Mouse (Mus musculus) kidney, postnatal 0 days (tissue): ENCODE measurements around the gene Tmem184c. TPM values are rescaled to one million over a fixed set of nuclear protein-coding genes. Genes with fewer than 3 reads are reported as not detected.

Experiments
- ATAC-seq: fragments of 200-750 bp; cut with Nextera tagmentation; replicated peaks from 2 replicates; pipeline ENCODE4 v1.8.0; 2017; ENCODE audit warnings: low read depth, moderate number of reproducible peaks, moderate TSS enrichment, moderate library complexity; ENCODE audit not compliant: low FRiP score
- DNase-seq: peaks from one replicate; pipeline ENCODE4 v3.0.0-alpha.2; 2016; ENCODE audit warnings: low spot score
- H3K27ac ChIP-seq: fragments of 300-500 bp; sonication (generic); 2 replicates; pipeline ENCODE4 v1.5.1; 2014; ENCODE audit warnings: mild to moderate bottlenecking
- H3K27me3 ChIP-seq: fragments of 300-500 bp; sonication (generic); 2 replicates; pipeline ENCODE4 v1.6.1; 2014; ENCODE audit warnings: low read length, mixed read lengths; ENCODE audit not compliant: insufficient read depth
- H3K36me3 ChIP-seq: fragments of 300-500 bp; sonication (generic); 2 replicates; pipeline ENCODE4 v1.6.1; 2014; ENCODE audit warnings: low read length, mixed read lengths; ENCODE audit not compliant: insufficient read depth
- H3K4me1 ChIP-seq: fragments of 300-500 bp; sonication (generic); replicated peaks from 2 replicates; pipeline ENCODE4 v1.6.1; 2014; ENCODE audit warnings: antibody characterized with exemption, low read length, mixed read lengths; ENCODE audit not compliant: insufficient read depth
- H3K4me2 ChIP-seq: fragments of 300-500 bp; sonication (generic); 2 replicates; pipeline ENCODE4 v1.6.1; 2014; ENCODE audit warnings: mild to moderate bottlenecking, low read length, moderate library complexity, mixed read lengths
- H3K4me3 ChIP-seq: fragments of 300-500 bp; sonication (generic); replicated peaks from 2 replicates; pipeline ENCODE4 v1.5.1; 2014; ENCODE audit warnings: low read depth, low read length
- H3K9ac ChIP-seq: fragments of 300-500 bp; sonication (generic); 2 replicates; pipeline ENCODE4 v1.6.1; 2014; ENCODE audit warnings: low read depth, low read length
- H3K9me3 ChIP-seq: fragments of 300-500 bp; sonication (generic); replicated peaks from 2 replicates; pipeline ENCODE4 v1.6.1; 2016; ENCODE audit warnings: low read length, inconsistent platforms, mixed read lengths
- CTCF ChIP-seq: IDR thresholded peaks from 2 replicates; pipeline ENCODE4 v1.5.1; 2016; ENCODE audit warnings: antibody characterized with exemption, low read depth, mild to moderate bottlenecking, moderate library complexity
- WGBS: fragments of 180-500 bp; shearing (Covaris S2); extraction: QIAGEN DNeasy Blood & Tissue Kit; methylation state at CpG from one replicate; pipeline ENCODE4 v1.1.7; 2014; 5-methylcytosine and 5-hydroxymethylcytosine counted together
- polyA plus RNA-seq: library from polyadenylated mRNA; unstranded; fragments of >200 nt; fragmentation: Nextera tagmentation; extraction: Ambion mirVana; gene quantifications from 2 replicates; pipeline ENCODE4 v1.2.1, GENCODE M21; 2015

Gene Tmem184c
- polyA plus RNA-seq, 1 experiment from 2014 or later: 38.1 TPM

DNA sequence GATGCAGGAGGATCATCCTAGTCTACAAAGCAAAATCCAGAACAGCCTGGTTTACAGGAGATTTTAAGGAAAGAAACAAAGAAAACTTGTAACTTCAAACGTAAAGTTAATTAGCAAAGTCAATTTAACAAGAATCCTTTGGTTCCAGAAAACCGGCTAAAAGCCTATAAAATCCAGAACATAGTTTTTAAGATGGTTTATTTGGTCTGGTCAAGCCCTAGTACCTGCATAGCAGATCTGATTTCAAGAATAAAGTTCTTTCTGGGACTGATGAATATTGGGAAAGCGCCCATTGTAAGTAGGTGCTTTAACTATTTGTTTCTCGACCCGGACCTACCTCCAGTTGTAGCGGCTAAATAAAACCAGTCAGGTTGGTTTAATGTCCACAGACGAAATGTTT lies 877 bp downstream of the Tmem184c start:
- no peak for TF ChIP-seq CTCF
- Histone ChIP-seq H3K36me3 (peaks cover 9% of the 10 kb centered on the region; the same call in 1 of the 2 replicates), H3K9me3 (no peaks in the 10 kb centered on the region), H3K27ac (no peak overlapping the region), H3K4me2 (peak overlapping the region; percentile 72), H3K27me3 (no peaks in the 10 kb centered on the region), H3K9ac (no peak overlapping the region), H3K4me3 (peak overlapping the region; percentile 65), H3K4me1 (no peaks in the 10 kb centered on the region; the same call in 1 of the 2 replicates)
- DNase-seq (no peak), ATAC-seq (no peak)
- 10% methylated on average over 7 of the region's 7 CpGs for WGBS

DNA sequence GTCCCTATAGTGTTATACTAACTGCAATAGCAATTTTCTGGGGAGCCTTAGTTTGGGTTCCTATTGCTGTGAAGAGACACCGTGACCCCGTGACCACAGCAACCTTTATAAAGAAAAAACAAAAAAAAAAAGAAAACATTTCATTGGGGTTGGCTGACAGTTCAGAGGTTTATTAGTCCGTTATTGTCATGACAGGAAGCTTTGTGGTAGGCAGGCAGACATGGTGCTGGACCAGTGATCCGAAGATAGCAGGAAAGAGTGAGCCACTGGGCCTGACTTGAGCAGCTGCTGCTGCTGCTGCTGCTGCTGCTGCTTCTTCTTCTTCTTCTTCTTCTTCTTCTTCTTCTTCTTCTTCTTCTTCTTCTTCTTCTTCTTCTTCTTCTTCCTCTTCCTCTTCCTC lies 26.3 kb downstream of the Tmem184c start:
- 73% methylated on average over 4 of the region's 4 CpGs for WGBS
- H3K27ac ChIP-seq: no peak overlapping the region

DNA sequence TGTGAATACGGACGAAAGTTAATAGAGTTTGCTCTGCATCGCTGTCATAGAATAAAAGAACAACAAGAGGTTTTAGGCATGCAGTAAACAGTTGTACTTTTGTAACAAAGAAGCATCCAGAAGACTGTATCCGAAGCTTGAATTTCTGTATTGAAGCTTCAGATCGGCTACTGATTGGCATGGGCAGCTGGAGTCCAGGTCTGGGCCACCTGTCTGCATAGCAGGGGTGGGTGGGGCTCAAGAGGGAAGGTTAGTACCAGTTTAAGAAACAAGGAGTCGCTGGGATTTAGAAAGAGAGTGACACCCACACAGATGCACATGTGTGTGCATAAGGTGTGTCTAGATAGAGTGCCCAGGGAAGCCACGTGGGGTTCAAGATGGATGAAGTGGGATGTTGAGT lies 32.8 kb downstream of the Tmem184c start:
- 90% methylated on average over 7 of the region's 7 CpGs for WGBS
- no peaks in the 10 kb centered on the region for H3K27me3 ChIP-seq
- H3K9me3 ChIP-seq: no peaks in the 10 kb centered on the region
- no peak overlapping the region for H3K4me3 ChIP-seq
- peaks cover 16% of the 10 kb centered on the region for H3K36me3 ChIP-seq
- no peak overlapping the region for H3K9ac ChIP-seq
- ATAC-seq (no peak), DNase-seq (no peak)
- no peaks in the 10 kb centered on the region for H3K4me1 ChIP-seq
- TF ChIP-seq CTCF: no peak
- no peak overlapping the region for H3K27ac ChIP-seq
- no peak overlapping the region for H3K4me2 ChIP-seq

More for the DNA sequence above, 26.3 kb downstream of the Tmem184c start:
- peaks cover 10% of the 10 kb centered on the region; the same call in 1 of the 2 replicates for H3K36me3 ChIP-seq
- H3K4me3 ChIP-seq: no peak overlapping the region
- H3K9me3 ChIP-seq: no peaks in the 10 kb centered on the region
- no peak overlapping the region for H3K4me2 ChIP-seq
- TF ChIP-seq CTCF: no peak
- ATAC-seq (no peak), DNase-seq (no peak)
- H3K27me3 ChIP-seq: no peaks in the 10 kb centered on the region
- no peaks in the 10 kb centered on the region for H3K4me1 ChIP-seq
- no peak overlapping the region for H3K9ac ChIP-seq

DNA sequence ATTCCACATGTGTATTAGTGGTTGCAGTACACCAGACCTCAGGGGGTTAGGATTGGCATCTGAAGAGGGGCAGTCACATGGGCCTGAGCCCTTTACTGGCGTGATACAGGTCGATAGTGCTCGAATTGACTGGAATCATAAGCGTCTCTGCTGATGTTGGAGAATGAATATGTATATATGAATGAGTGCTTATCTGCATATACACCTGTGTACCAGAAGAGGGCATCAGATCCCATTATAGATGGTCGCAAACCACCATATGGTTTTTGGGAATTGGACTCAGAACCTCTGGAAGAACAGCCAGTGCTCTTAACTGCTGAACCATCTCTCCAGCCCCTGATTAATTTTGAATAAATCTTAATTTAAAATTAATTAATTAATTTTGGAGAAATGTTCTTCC lies 36.3 kb downstream of the Tmem184c start:
- Histone ChIP-seq H3K4me3 (no peak overlapping the region), H3K27ac (no peak overlapping the region), H3K9ac (no peak overlapping the region), H3K4me1 (no peaks in the 10 kb centered on the region), H3K4me2 (no peak overlapping the region), H3K27me3 (no peaks in the 10 kb centered on the region), H3K9me3 (no peaks in the 10 kb centered on the region), H3K36me3 (peaks cover 9% of the 10 kb centered on the region; the same call in 1 of the 2 replicates)
- TF ChIP-seq CTCF: peak; percentile 63
- peak; percentile 44 for DNase-seq
- ATAC-seq: no peak
- 88% methylated on average over 5 of the region's 5 CpGs for WGBS

DNA sequence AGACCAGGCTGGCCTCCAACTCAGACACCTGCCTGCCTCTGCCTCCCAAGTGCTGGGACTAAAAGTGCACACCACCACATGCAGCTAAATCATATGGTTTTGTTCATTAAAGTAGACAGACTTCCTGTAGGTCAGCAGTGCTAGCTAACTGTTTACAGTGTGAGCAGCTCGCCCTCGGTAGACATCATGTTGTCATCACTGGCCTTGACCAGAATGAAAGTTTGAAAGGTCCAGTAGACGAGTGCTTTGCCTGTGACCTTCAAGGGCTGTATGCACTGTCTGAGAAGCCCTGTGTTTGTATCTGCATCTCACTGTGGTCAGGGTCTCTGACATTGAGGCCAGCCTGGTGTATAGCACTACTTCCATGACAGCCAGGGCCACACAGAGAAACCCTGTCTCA lies 49.1 kb downstream of the Tmem184c start:
- no peaks in the 10 kb centered on the region for H3K27me3 ChIP-seq
- H3K27ac ChIP-seq: no peak overlapping the region
- whole genome bisulfite sequencing: 84% methylated on average over 3 of the region's 3 CpGs
- no peak overlapping the region for H3K4me3 ChIP-seq
- H3K36me3 ChIP-seq: peaks cover 20% of the 10 kb centered on the region
- H3K9ac ChIP-seq: no peak overlapping the region
- no peaks in the 10 kb centered on the region for H3K4me1 ChIP-seq
- H3K9me3 ChIP-seq: no peaks in the 10 kb centered on the region
- DNase-seq (no peak), ATAC-seq (no peak)
- no peak for TF ChIP-seq CTCF
- no peak overlapping the region for H3K4me2 ChIP-seq

DNA sequence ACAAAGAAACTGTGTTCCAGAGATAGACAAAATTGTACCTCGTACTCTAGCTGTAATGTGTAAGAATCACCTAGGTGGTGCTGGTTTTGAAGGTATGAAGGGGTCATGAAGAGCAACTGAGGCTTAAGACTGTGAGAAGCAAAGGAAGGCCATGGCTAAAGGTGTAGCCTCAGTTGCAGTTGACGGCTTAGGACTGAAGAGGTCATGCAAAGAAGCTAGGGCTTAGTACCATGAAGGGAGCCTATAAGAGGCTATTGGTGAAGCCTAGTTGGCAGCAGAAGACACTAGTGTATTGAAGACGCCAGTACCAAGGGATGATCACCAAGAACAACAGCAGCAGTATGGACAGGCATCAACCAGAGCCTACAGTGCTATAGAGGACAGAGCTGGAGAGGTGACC lies 58.0 kb downstream of the Tmem184c start:
- Histone ChIP-seq H3K27ac (no peak overlapping the region), H3K4me3 (no peak overlapping the region), H3K27me3 (no peaks in the 10 kb centered on the region), H3K9me3 (no peaks in the 10 kb centered on the region; the same call in 1 of the 2 replicates), H3K4me1 (no peaks in the 10 kb centered on the region), H3K9ac (no peak overlapping the region), H3K4me2 (no peak overlapping the region), H3K36me3 (peaks cover 27% of the 10 kb centered on the region; the same call in 1 of the 2 replicates)
- 96% methylated on average over 3 of the region's 3 CpGs for WGBS
- TF ChIP-seq CTCF: no peak
- DNase-seq: no peak
- ATAC-seq: no peak

DNA sequence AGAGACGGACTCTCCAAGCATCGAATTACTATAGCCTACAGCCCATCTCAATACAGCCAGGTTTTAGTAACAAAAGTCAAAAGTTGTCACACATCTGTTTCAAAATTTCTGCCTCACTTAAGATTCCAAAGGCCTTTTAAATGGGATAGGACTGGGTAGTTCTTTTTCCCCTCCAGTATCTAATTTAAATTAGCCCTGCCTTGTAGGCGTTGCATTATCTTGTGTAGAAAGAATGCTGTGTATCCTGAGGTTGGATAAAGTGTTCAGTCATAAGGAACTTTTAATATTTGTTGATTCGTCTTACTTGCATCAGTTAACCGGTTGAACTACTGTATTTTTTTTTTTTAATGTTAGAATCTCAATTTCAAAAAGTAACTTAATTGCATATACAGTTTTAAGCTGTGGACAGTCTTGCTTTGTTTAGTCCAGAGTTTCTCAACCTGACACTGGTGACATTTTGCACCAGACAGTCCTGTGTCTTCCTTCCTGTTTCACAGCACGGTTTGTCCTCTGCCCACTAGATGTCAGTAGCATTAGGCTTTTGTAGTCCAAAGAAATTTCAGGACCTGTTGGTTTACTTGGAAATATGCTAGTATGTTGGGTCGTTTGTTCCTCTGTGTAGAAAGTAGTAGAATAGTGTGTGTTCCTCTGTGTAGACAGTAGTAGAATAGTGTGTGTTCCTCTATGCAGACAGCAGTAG lies 60.5 kb downstream of the Tmem184c start:
- H3K4me2 ChIP-seq: peak overlapping the region; percentile 90
- peak; percentile 79 for TF ChIP-seq CTCF
- H3K4me1 ChIP-seq: no peaks in the 10 kb centered on the region
- no peaks in the 10 kb centered on the region; the same call in 1 of the 2 replicates for H3K9me3 ChIP-seq
- ATAC-seq (no peak), DNase-seq (peak; percentile 83)
- WGBS: 18% methylated on average over 7 of the region's 7 CpGs
- H3K36me3 ChIP-seq: 0 out of 2 replicates have a peak, but pooled peaks cover 13% of the 10 kb centered on the region
- peak overlapping the region; percentile 94 for H3K27ac ChIP-seq
- H3K4me3 ChIP-seq: peak overlapping the region; percentile 90
- H3K27me3 ChIP-seq: no peaks in the 10 kb centered on the region
- peak overlapping the region; percentile 92 for H3K9ac ChIP-seq
